Mouse (Mus musculus) midbrain, embryonic 13.5 days (tissue): Measurements from ENCODE around the gene Lrit3. TPM values are rescaled to one million over a fixed set of nuclear protein-coding genes. Genes with fewer than 3 reads are reported as not detected.

Experiments used
- ATAC-seq: fragments of 200-750 bp; cut with Nextera tagmentation; 2 replicates; pipeline ENCODE4 v1.8.0; 2017; ENCODE audit warnings: mild to moderate bottlenecking, moderate TSS enrichment, moderate library complexity
- H3K27ac ChIP-seq: fragments of 300-500 bp; sonication (generic); 2 replicates; pipeline ENCODE4 v1.5.1; 2015; ENCODE audit warnings: inconsistent platforms, mild to moderate bottlenecking, moderate library complexity
- H3K27me3 ChIP-seq: fragments of 300-500 bp; sonication (generic); 2 replicates; pipeline ENCODE4 v1.6.1; 2015; ENCODE audit warnings: mild to moderate bottlenecking, inconsistent platforms
- H3K36me3 ChIP-seq: fragments of 300-500 bp; sonication (generic); 2 replicates; pipeline ENCODE4 v1.6.1; 2015; ENCODE audit warnings: mild to moderate bottlenecking, inconsistent platforms
- H3K4me1 ChIP-seq: fragments of 300-500 bp; sonication (generic); replicated peaks from 2 replicates; pipeline ENCODE4 v1.6.1; 2015; ENCODE audit warnings: inconsistent platforms
- H3K4me2 ChIP-seq: fragments of 300-500 bp; sonication (generic); replicated peaks from 2 replicates; pipeline ENCODE4 v1.6.1; 2015; ENCODE audit warnings: moderate library complexity, mild to moderate bottlenecking, inconsistent platforms
- H3K4me3 ChIP-seq: fragments of 300-500 bp; sonication (generic); replicated peaks from 2 replicates; pipeline ENCODE4 v1.5.1; 2015; ENCODE audit warnings: mild to moderate bottlenecking, inconsistent platforms
- H3K9ac ChIP-seq: fragments of 300-500 bp; sonication (generic); replicated peaks from 2 replicates; pipeline ENCODE4 v1.6.1; 2015; ENCODE audit warnings: mild to moderate bottlenecking, inconsistent platforms
- H3K9me3 ChIP-seq: fragments of 300-500 bp; sonication (generic); 2 replicates; pipeline ENCODE4 v1.6.1; 2016; ENCODE audit warnings: mild to moderate bottlenecking, inconsistent platforms
- WGBS: fragments of 180-500 bp; shearing (Covaris S2); methylation state at CpG from one replicate; pipeline ENCODE4 v1.1.7; 2015; 5-methylcytosine and 5-hydroxymethylcytosine counted together
- polyA plus RNA-seq: library from polyadenylated mRNA; unstranded; fragments of >200 nt; fragmentation: Nextera tagmentation; extraction: Ambion mirVana; gene quantifications from 2 replicates; pipeline ENCODE4 v1.2.1, GENCODE M21; 2015

Gene Lrit3
- polyA plus RNA-seq = not detected in 2 replicates

DNA sequence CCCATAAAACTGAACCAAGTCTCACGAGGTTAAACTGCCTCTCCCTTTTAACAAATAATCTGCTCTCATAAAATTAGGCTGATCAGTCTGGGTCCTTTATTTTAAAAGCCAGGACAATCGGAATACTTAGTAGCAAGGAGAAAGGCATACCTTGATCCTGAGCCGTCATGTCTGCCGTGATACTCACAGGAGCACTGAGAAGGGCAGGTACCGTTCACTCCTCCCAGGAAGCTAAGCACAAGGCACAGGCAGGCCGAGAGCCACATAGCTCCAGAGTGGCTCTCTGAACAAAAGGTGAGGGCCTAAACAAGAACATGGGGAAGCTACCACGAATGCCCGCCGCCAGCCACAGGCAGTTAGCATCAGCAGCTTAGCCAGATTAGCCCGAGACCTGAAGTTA, at the start of gene Lrit3:
TSS of gene Lrit3 (minus strand) at position 266 of the 400 bp plus-strand sequence.
- no peaks in the 10 kb centered on the region for H3K4me1 ChIP-seq
- H3K9ac ChIP-seq = no peak within 1 kb of the TSS
- H3K4me2 ChIP-seq = no peak within 1 kb of the TSS
- no peak for ATAC-seq
- WGBS = 79% methylated on average over 10 of the region's 10 CpGs
- no peaks in the 10 kb centered on the region for H3K36me3 ChIP-seq
- no peak within 1 kb of the TSS for H3K27ac ChIP-seq
- H3K9me3 ChIP-seq = no peaks in the 10 kb centered on the region
- no peak within 1 kb of the TSS for H3K4me3 ChIP-seq
- H3K27me3 ChIP-seq = no peaks in the 10 kb centered on the region

DNA sequence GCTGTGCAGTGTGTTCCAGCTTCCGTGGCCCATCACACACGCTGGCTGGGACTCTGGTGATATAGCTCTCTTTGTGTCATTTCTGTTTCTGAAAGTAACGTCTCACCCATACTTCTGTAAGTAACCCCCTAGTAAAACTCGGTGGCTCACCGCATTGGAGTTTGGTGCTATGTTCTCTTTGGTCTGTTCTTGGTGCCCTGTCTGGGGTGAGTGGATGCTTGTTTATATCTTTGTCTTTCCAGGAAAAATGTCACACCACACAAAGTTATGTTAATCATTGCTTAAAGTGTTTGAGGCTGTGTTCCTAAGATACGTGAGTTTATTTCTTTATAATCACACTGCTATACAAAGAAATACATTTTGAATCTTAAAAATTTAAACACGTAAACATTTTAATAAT, 43.0 kb upstream of the Lrit3 start:
- WGBS = 88% methylated on average over 7 of the region's 7 CpGs
- H3K4me3 ChIP-seq = no peak overlapping the region
- H3K36me3 ChIP-seq = no peaks in the 10 kb centered on the region
- no peaks in the 10 kb centered on the region for H3K4me1 ChIP-seq
- H3K9ac ChIP-seq = no peak overlapping the region
- H3K9me3 ChIP-seq = no peaks in the 10 kb centered on the region
- no peak for ATAC-seq
- H3K27ac ChIP-seq = no peak overlapping the region
- no peaks in the 10 kb centered on the region for H3K27me3 ChIP-seq
- no peak overlapping the region for H3K4me2 ChIP-seq

DNA sequence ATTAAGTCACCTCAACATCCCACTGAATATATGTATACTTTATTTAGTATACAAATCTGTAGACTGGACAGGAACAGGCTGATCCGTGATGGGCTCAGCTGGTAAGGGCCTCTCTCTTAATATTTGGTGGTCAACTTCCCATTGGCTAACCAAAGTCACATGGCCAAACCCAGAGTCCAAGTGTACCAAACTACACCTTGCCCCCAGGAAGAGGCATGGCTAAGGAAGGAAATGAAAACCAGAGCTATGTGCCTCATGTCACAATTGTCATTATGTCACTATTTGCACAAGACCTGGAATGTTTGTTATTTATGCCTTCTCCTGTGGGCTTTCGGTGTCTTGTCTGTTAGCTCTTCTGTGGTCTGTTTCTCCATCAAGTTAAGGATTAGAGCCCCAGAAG, 42.0 kb upstream of the Lrit3 start:
- no peaks in the 10 kb centered on the region for H3K27me3 ChIP-seq
- H3K4me1 ChIP-seq = no peaks in the 10 kb centered on the region
- no peaks in the 10 kb centered on the region for H3K9me3 ChIP-seq
- no peak overlapping the region for H3K4me2 ChIP-seq
- no peak overlapping the region for H3K27ac ChIP-seq
- no peaks in the 10 kb centered on the region for H3K36me3 ChIP-seq
- WGBS = 90% methylated on average over 2 of the region's 2 CpGs
- H3K9ac ChIP-seq = no peak overlapping the region
- H3K4me3 ChIP-seq = no peak overlapping the region
- ATAC-seq = no peak

DNA sequence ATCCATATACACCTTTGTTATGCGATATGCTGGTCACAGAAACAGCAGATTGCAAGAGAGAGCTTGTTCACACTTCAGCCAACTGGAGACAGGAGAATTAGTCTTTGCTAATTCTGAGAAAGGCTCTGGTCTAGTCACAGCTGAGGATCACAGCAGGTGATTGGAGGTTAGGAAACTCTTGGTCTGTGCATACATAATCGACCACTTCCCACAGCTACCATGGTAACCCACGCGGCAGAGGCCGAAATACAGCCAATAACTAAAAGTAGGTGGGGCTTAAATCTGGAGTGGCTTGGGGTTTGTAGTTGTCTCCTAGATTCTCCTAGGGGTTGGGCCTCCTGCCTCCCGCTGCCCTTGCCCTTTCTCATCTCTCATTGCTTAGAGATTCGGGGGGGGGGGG, 34.2 kb upstream of the Lrit3 start:
- Histone ChIP-seq H3K4me1 (0 out of 2 replicates have a peak, but pooled peaks cover 4% of the 10 kb centered on the region), H3K4me2 (no peak overlapping the region), H3K36me3 (no peaks in the 10 kb centered on the region), H3K9ac (no peak overlapping the region), H3K9me3 (no peaks in the 10 kb centered on the region), H3K27ac (no peak overlapping the region), H3K4me3 (no peak overlapping the region), H3K27me3 (no peaks in the 10 kb centered on the region)
- 40% methylated on average over 7 of the region's 7 CpGs for WGBS
- no peak for ATAC-seq

DNA sequence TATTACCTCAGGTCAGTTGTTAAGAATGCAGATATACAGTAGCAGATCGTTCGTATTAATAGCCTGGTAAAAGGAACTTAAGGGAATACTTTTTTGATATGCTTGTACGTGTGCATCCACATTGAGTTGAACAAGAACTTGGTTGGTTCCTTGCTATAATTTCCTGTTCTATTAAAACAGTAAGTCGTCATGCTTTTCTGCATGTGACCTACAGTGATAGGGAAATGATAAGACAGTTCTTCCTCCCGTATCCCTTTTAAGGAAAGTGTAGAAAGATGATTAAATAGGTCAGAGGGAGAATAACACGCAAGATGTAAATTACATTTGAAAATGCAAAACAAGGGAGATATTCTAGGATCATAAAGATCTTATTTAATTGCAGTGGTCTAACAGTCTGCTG, 33.1 kb upstream of the Lrit3 start:
- WGBS = 91% methylated on average over 6 of the region's 6 CpGs
- no peaks in the 10 kb centered on the region for H3K9me3 ChIP-seq
- H3K9ac ChIP-seq = no peak overlapping the region
- H3K27ac ChIP-seq = no peak overlapping the region
- ATAC-seq = no peak
- no peaks in the 10 kb centered on the region for H3K36me3 ChIP-seq
- H3K4me2 ChIP-seq = no peak overlapping the region
- 0 out of 2 replicates have a peak, but pooled peaks cover 4% of the 10 kb centered on the region for H3K4me1 ChIP-seq
- H3K27me3 ChIP-seq = 0 out of 2 replicates have a peak, but pooled peaks cover 3% of the 10 kb centered on the region
- no peak overlapping the region for H3K4me3 ChIP-seq

DNA sequence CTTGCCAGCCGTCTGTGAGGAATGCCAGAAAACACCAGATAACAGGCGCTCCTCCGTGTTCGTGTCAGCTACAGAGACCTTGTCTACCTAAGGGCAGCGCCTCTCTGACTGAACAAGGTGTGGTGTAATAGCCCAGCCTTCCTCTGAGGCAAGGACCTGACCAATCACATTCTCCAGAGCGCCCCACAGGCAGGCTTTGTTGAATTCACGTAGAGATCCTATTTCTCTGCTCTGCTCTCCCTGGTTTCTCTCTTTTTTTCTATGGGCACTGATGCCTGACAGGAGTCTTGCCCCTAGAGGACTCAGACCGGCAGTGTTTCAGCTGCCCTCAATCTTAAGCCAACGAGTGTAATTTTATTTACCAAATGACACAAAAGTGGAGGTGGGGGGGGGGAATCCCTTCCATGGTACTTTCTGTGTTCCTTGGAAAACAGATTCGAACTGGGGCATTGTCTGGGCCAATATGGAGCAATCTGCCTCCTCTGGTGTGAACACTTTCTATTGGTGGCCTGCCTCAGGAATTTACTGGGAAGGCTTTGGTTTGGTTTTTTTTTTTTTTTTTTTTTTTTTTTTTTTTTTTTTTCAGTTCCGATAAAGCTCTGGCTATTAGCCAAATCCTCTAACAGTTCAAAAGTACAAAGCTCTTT, 32.3 kb upstream of the Lrit3 start:
- peak overlapping the region; percentile 26; the same call in 1 of the 2 replicates for H3K4me2 ChIP-seq

DNA sequence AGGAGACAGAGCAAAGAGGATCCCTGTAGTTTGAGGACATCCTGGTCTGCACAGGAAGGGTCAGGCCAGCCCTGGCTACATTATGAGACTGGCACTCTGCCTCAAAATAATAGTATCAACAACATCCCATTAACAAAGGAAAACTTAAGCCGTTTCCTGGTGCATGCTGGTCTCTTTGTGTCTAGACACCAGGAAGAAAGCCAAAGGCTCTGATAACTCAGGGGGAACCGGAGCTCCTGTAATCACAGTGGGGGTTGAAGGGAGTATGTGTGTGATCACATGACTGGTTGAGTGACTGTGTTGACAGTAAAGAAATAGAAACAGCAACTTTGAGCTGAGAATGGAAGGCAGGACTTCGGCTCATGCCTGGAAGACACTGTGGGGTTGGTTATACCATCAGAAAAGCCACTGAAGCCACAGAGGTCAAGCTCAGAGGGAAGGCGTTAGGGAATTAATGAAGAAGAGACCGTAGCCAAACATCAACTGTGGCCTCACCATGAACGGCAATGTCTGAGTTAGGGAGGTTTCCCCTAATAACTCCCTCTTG, 31.6 kb upstream of the Lrit3 start, which contains the start of gene Cfi:
TSS of gene Cfi (plus strand) at position 497 of the 547 bp plus-strand sequence.
- Histone ChIP-seq H3K4me1 (peaks cover 7% of the 10 kb centered on the region), H3K9ac (no peak within 1 kb of the TSS; the same call in 1 of the 2 replicates), H3K36me3 (no peaks in the 10 kb centered on the region), H3K27ac (no peak within 1 kb of the TSS), H3K4me3 (no peak within 1 kb of the TSS), H3K27me3 (0 out of 2 replicates have a peak, but pooled peaks cover 3% of the 10 kb centered on the region), H3K4me2 (peak within 1 kb of the TSS; percentile 26; the same call in 1 of the 2 replicates), H3K9me3 (no peaks in the 10 kb centered on the region)
- WGBS = 66% methylated on average over 6 of the region's 6 CpGs
- no peak for ATAC-seq

More for the DNA sequence above, 32.3 kb upstream of the Lrit3 start:
- no peak overlapping the region for H3K4me3 ChIP-seq
- 0 out of 2 replicates have a peak, but pooled peaks cover 3% of the 10 kb centered on the region for H3K27me3 ChIP-seq
- no peak for ATAC-seq
- no peaks in the 10 kb centered on the region for H3K36me3 ChIP-seq
- no peak overlapping the region; the same call in 1 of the 2 replicates for H3K9ac ChIP-seq
- H3K4me1 ChIP-seq = peaks cover 7% of the 10 kb centered on the region; the same call in 1 of the 2 replicates
- no peak overlapping the region for H3K27ac ChIP-seq
- H3K9me3 ChIP-seq = no peaks in the 10 kb centered on the region
- WGBS = 11% methylated on average over 11 of the region's 11 CpGs

DNA sequence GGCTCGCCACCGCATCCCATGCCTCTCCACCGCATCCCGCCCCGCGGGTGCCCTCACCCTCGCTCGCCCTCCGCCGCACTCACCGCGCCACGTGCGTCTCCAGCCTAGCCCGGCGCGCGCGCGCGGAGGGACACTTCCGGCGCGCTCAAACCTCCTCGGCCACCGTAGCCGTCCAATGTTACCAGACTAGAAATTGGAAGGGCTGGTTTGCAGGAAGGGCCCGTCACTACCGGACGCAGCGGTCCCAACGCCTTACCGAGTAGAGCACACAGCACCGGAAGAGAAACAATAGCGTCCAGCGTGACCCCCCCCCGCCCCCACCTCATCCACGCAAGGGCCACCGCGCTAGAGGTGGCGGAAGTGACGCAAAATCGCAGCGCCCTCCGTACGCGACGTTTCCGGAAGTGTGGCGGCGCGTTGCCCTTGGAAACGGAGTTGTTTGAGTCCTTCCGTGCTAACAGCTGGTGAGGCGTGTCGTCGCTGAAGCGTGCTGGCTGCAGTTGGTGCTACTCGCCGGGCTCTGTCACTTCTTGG, 27.3 kb upstream of the Lrit3 start, which contains the start of gene Gar1:
TSS of gene Gar1 (minus strand) at position 362 of the 534 bp plus-strand sequence.
- H3K27ac ChIP-seq = peak within 1 kb of the TSS; percentile 91
- WGBS = 0% methylated on average over 58 of the region's 60 CpGs
- H3K4me1 ChIP-seq = peaks cover 22% of the 10 kb centered on the region
- peak within 1 kb of the TSS; percentile 76 for H3K4me2 ChIP-seq
- peaks cover 14% of the 10 kb centered on the region for H3K36me3 ChIP-seq
- 0 out of 2 replicates have a peak, but pooled peaks cover 3% of the 10 kb centered on the region for H3K27me3 ChIP-seq
- H3K9ac ChIP-seq = peak within 1 kb of the TSS; percentile 85
- peak; percentile 96 for ATAC-seq
- no peaks in the 10 kb centered on the region for H3K9me3 ChIP-seq
- H3K4me3 ChIP-seq = peak within 1 kb of the TSS; percentile 93

DNA sequence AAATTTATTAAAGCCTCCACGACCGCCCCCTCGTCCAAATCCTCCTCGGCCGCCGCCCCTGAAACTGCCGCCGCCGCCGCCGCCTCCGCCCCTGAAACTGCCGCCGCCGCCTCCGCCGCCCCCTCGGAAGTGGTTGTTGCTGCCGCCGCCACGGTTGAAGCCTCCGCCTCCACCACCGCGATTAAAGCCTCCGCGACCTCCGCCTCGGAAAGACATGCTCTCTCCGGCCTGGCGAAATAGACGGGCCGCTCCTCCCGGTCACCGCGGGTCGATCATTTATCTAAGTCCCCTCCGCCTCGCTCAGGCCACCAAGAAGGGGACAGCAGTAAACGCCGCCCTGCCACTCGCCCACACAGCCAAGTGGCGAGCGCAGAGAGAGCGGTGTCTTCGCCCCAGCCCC, 26.8 kb upstream of the Lrit3 start:
- H3K4me3 ChIP-seq = peak overlapping the region; percentile 93
- peak overlapping the region; percentile 85 for H3K9ac ChIP-seq
- no peaks in the 10 kb centered on the region for H3K9me3 ChIP-seq
- peaks cover 19% of the 10 kb centered on the region for H3K4me1 ChIP-seq
- H3K27ac ChIP-seq = peak overlapping the region; percentile 91
- under 1% methylated on average over 45 of the region's 45 CpGs for WGBS
- H3K4me2 ChIP-seq = peak overlapping the region; percentile 76
- peaks cover 19% of the 10 kb centered on the region for H3K36me3 ChIP-seq
- ATAC-seq = no peak
- H3K27me3 ChIP-seq = 0 out of 2 replicates have a peak, but pooled peaks cover 3% of the 10 kb centered on the region

DNA sequence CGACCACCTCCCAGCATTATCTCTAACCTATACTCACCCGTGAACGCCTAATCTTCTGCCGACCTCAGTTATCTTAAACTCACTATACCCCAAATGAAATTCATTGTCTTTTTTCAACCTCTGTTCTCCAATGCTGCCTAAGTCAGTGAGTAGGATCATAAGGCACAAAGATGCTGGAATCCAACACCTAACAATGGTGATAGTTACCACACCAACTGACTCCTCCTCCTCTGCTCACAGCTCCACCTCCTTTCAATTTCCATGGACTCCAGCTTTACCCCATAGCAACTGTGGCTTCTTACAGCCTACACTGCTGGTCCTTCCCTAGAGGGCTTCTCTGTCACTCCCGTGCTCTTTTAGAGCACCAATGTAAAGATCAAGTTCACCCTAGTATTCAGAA, 23.9 kb upstream of the Lrit3 start:
- Histone ChIP-seq H3K9ac (no peak overlapping the region), H3K4me2 (no peak overlapping the region), H3K4me1 (peaks cover 19% of the 10 kb centered on the region), H3K27ac (no peak overlapping the region), H3K27me3 (0 out of 2 replicates have a peak, but pooled peaks cover 3% of the 10 kb centered on the region), H3K36me3 (peaks cover 36% of the 10 kb centered on the region), H3K4me3 (no peak overlapping the region), H3K9me3 (no peaks in the 10 kb centered on the region)
- WGBS = 95% methylated on average over 5 of the region's 5 CpGs
- ATAC-seq = no peak

DNA sequence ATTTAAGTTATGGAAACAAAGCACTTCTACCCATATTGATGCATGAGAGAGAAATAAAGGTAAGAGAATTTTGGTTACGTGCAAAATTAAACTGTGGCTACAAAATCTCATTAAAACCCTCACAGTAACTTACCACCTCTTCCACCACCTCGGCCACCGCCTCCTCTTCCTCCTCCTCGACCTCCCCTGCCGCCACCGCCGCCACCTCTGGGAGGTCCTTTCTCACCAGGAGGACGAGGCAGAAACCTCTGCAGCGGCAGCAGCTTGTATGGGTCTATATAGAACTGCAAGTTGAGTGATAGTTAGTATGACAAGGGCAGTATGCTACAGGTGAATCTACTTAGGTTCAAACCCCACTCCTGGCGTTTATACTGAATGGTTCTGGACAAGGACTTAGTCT, 22.9 kb upstream of the Lrit3 start:
- no peak for ATAC-seq
- no peak overlapping the region for H3K4me3 ChIP-seq
- H3K4me2 ChIP-seq = no peak overlapping the region
- peaks cover 17% of the 10 kb centered on the region for H3K4me1 ChIP-seq
- H3K9me3 ChIP-seq = no peaks in the 10 kb centered on the region
- whole genome bisulfite sequencing = 92% methylated on average over 10 of the region's 10 CpGs
- H3K27ac ChIP-seq = no peak overlapping the region
- H3K36me3 ChIP-seq = peaks cover 36% of the 10 kb centered on the region
- no peak overlapping the region for H3K9ac ChIP-seq
- no peaks in the 10 kb centered on the region for H3K27me3 ChIP-seq

DNA sequence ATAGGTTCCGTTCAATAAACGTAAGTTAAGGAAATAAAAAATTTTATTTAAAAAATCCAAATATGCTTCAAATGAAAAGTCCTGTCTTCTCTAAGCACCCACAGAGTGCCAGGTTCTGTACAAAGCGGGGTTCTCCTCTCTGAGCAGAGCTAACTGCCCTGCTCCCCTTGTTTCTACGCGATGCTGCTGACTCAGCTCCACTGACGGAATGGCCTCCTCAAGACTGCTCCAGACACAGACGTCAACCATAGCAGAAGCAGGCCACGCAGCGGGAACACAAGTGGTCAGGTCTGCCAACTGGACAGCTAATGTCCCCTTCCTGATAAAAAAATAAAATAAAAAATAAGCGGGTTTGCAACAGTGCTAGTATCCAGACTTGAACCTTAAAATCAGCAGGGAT, 21.1 kb upstream of the Lrit3 start:
- no peaks in the 10 kb centered on the region for H3K9me3 ChIP-seq
- peaks cover 10% of the 10 kb centered on the region for H3K4me1 ChIP-seq
- H3K4me3 ChIP-seq = no peak overlapping the region
- 94% methylated on average over 10 of the region's 10 CpGs for WGBS
- peaks cover 36% of the 10 kb centered on the region for H3K36me3 ChIP-seq
- H3K27me3 ChIP-seq = no peaks in the 10 kb centered on the region
- no peak overlapping the region for H3K4me2 ChIP-seq
- no peak for ATAC-seq
- H3K9ac ChIP-seq = no peak overlapping the region
- no peak overlapping the region for H3K27ac ChIP-seq
